Mouse (Mus musculus) kidney, postnatal 25 days (tissue): Measurements from ENCODE around the gene Arhgap21.

ENCODE experiments used
- DNase-seq, 2 experiments: peaks; one replicate each; pipeline ENCODE4 v3.0.0; 2021; ENCODE audit warnings: mixed read lengths in 2 of 2

Gene Arhgap21

DNA sequence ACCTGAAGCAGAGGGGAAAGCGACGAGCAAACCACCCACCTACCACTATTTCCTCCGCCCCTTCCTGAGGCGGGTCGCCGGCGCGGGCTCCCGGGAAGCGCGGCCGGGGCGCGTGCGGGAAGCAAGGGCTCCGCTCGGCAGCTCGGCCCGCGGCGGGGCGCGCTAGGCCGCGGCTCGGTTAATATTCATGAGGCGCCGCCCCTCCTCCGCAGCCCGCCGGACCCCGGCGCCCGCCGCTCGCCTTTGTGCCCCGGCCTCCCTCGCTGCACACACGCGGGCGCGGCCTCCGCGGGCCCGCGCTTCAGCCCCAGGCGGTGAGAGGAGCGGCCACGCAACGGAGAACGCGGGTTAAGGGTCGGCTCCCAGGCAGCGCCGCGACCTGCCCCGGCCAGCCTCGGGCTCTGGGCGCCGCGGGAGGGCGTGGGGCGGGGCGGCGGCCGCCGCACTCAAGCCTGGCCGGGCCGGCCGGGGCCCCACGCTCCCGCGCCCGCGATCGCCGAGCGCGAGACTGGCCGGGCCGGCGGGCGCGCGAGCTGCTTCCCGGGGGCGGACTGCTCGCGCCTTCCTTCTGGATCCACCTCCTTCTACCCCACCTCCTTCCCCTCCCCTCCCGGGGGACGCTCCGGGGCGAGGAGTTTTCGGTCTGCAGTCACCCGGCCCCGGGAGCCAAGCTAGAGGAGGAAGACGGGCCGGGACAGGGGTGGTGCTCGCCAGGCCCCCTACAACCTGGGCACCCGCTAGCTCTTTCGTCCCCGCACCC lies at the start of gene Arhgap21:
Gene Arhgap21 (minus strand): TSS at position 441 of the 760 bp plus-strand sequence.
- DNase-seq = peak; percentile 72 to 91

- no peak for DNase-seq
Observed at GRCm38 (mm10) chr2:21016589-21016988, 47.9 kb upstream of the Arhgap21 start.

DNA sequence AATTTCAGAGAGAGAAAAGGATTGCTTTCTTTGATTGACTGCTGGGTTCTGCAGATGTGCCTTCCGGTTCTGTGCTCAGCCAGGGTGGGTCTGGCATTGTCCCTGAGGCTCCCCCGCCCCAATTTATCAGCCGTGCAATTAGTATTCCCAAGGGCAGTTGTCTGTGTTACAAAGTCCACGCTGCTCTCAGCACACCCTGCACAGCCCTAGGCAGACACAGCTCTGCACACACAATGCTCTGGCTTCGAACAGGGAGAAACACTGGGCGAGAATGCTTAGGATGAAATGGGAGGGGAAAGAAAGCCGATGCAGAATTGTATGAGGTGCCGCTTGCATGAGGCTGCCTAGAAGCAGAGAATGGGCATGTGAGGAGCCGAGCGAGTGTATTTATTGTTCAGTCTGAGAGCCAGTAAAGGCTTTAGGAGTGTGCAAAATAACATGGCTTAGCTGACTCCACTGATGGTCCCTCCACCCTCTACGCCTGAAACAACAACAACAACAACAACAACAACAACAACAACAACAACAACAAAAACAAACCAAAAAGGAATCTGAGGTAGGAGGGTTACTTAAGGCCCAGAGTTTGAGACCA lies 42.2 kb upstream of the Arhgap21 start:
- no peak for DNase-seq

DNA sequence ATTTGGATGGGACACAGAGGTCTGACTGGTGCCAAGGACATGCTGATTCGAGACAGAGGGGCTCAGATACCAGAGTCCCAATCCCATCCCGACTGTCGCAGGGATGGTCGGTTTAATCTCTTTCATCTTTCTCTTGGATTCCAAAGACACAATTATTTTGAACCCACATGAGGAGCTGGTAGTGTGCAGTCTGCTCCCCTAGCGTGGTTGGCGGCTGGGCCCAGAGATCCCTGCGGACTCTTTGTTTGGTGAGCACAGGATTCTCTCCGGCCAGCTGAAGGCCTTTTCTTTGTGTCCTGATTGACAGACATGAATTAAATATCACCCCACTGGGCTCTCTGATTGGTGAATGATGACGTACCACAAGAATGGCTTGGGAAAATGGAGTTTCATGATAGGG lies 41.5 kb upstream of the Arhgap21 start:
- DNase-seq = no peak

DNA sequence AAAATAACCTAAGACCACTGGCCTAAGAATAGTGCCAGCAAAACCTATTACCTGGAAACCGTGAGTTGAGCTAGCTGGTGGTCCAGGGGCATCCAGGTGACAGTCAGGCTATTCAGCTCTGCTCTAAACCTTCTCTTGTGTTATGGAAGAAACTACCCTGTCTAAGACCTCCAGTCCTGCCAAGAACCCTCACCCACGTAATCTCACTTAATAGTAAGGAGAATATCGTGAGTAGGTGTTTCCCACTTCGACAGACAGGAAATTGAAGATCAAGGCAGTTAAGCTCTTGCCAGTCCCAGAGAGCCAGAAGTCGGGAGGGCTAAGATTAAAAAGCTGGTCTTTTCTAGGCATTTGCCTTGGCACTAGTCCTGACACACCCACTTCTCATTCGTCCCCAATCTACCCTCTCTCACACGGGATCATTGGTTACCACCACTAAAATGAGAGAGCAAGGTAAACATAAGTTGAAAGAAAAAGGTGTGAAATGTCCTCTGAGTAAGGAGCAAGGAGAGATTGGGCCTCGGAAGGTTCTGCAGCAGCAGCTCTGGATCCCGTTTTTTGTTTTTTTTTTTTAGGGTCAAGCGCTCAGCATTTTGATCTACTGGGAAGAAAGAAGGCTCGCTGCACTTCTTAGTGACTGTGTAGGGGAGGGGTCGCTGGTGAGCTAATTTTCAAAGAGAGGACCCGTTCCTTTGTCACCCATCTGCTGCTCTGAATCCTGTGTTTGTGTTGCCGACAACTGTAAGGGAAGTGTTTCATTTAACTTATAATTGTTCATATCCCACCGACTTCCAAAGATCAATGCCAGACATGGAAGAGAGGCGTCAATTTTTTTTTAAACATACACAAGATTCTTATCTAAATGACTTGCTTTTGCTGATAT lies 40.8 kb upstream of the Arhgap21 start:
- no peak for DNase-seq

DNA sequence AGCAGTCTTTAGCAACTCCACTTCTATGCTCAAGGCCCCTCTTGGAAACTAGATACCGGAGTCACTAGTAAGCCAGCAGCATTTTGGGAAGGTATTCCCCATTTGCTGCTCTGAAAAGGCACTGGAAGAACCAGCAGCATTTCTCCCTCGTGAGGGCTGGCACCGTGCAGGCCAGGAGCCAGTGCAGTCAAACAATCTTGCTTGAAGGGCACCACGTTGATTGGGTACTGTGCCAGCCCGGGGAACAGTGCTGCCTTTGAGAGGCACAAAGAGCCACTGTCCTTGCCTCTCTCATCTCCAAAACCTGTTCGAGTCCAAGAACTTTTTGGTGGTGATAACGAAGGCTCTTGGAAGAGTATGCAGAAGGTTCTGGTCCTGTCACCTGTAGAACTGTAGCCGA lies 33.9 kb upstream of the Arhgap21 start:
- peak in 1 of 2 experiments; percentile 6 for DNase-seq

GRCm38 (mm10) chr2:21001156-21001555 lies 32.5 kb upstream of the Arhgap21 start:
- no peak for DNase-seq

GRCm38 (mm10) chr2:20995547-20995946 lies 26.9 kb upstream of the Arhgap21 start:
- DNase-seq = no peak

DNA sequence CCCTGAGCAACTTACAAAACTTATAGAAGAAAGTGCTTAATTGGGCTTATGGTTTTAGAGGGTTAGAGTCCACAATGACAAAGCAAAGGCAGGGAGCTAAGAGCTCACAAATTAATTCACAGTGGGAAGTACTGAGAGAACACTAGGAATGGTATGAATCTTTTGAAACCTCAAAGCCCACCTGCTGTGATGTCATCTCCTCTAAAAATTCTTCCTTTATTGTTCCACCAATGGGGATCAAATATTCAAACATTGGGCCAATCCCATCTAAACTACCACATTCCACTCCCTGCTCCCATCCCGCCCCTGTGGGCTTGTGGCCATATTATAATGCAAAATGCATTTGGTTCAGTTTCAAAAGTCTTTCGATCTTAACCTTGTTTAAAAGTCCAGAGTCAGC lies 22.8 kb upstream of the Arhgap21 start:
- no peak for DNase-seq

GRCm38 (mm10) chr2:20990907-20991306 lies 22.2 kb upstream of the Arhgap21 start:
- DNase-seq = no peak

GRCm38 (mm10) chr2:20990056-20990455 lies 21.4 kb upstream of the Arhgap21 start:
- peak; percentile 35 to 59 for DNase-seq

GRCm38 (mm10) chr2:20987822-20988221 lies 19.1 kb upstream of the Arhgap21 start:
- no peak for DNase-seq

DNA sequence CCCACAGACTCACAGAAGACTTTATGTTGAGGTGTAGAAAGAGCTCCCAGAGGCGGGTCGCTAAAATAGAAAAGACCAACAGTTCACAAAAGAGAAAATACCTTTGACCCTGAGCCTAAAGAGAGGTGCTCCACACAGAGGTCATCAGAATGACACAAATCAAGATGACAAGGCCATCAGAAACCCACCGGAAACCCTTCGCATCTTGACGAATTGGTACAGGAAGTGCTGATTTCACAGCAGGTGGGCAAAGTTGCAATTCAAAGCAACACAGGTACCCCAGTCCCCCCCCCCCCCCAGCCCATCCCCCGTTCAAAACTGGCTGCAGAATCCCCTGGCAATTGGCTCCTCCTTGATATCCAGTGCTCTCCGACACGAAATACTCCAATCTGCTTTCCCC lies 10.0 kb upstream of the Arhgap21 start:
- DNase-seq = no peak

- no peak for DNase-seq
Observed at GRCm38 (mm10) chr2:20977051-20977450, 8.4 kb upstream of the Arhgap21 start.

- DNase-seq = no peak
Observed at GRCm38 (mm10) chr2:20973513-20973912, 4.8 kb upstream of the Arhgap21 start.

DNA sequence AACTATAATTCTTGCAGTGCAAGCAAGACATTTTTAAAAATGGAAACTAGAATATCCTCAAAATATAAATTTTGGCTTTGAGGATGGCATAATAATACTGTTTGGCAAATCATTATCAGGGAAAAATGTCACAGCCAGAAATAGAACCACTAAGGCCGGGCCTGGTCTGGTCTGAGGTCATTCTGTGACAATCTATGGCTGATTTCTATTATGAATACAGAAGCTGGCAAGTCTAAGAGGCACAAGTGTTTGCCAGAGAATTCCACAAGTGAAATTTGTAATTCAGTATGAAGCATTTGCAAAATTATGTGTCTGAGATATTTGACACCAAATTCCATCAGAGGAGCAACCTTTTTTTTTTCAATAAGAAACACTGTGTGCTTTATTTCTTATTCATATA lies 3.5 kb upstream of the Arhgap21 start:
- no peak for DNase-seq

- DNase-seq = no peak
Observed at GRCm38 (mm10) chr2:20971628-20972027, 2.9 kb upstream of the Arhgap21 start.

GRCm38 (mm10) chr2:20969201-20970200 lies 820 bp upstream of the Arhgap21 start:
- peak; percentile 96 to 98 for DNase-seq

- peak; percentile 56 to 63 for DNase-seq
Observed at GRCm38 (mm10) chr2:20967646-20968351, 882 bp downstream of the Arhgap21 start.

DNA sequence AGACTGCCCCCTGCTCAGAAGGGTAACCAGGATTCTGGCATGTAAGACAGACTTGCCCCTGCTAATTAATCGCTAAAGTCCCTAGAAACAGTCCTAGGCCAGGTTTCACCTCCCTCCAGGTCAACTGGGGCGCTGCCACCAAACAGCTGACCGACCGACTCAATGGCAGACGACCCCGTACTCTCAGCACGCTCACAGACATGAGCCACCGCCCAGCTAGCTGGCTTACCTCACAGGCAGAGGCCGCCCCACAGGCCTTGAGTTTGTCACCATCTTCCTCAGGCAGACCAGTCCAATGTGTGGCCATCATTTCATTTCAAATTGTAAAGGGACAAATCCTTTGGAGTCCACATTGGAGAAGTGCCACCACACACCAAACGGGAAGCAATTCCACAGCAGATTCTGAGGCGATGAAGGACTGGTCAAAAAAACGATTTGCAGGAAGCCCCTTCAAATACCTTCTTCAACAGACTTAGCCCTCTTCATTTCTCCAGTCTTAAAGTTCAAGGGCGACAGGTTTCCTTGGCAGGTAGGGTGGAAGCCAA lies 1.5 kb downstream of the Arhgap21 start:
- peak; percentile 33 to 62 for DNase-seq
